In genomic region chr8:57319981-57320585, GRCm38 (mm10) we compare ENCODE assay signal across 12 mouse cellular contexts. TPM values are rescaled to one million over a fixed set of nuclear protein-coding genes. Genes with fewer than 3 reads are reported as not detected.
DNase-seq lines count a peak whose midpoint lies in the region; ATAC-seq and TF ChIP-seq lines count a peak whose summit lies in the region.
"Had no signal": no experiment of that assay in that cellular context is flagged by ENCODE, and none has a peak within 500 bp of the region (broad histone marks: within the 10 kb centered on the region; RNA-seq: fewer than 3 reads in every experiment).

No protein-coding gene starts in this region.

- no peak for TF ChIP-seq CTCF in liver, embryonic 14.5 days (IDR thresholded peaks at IDR 0.05; ENCODE audit: low read depth)

- H3K27me3 ChIP-seq in heart, embryonic 16.5 days (ENCODE audit: control insufficient read depth, insufficient read depth, low read length), result no peaks in the 10 kb centered on the region
- peaks cover 95% of the 10 kb centered on the region for H3K27me3 ChIP-seq in liver, embryonic 14.5 days (ENCODE audit: control insufficient read depth, insufficient read depth, low read length)

- no peak for TF ChIP-seq EP300 in liver, embryonic 14.5 days (IDR thresholded peaks at IDR 0.05; ENCODE audit: low read depth)

- H3K9me3 ChIP-seq in heart, embryonic 16.5 days (replicated peaks; ENCODE audit: control insufficient read depth, low read length), result no peaks in the 10 kb centered on the region
- H3K9me3 ChIP-seq in liver, embryonic 14.5 days (ENCODE audit: control insufficient read depth, low read length), result no peaks in the 10 kb centered on the region

- 3% methylated on average over 22 of the region's 22 CpGs for WGBS in heart, embryonic 16.5 days
- 4% methylated on average over 22 of the region's 22 CpGs for WGBS in liver, embryonic 14.5 days (ENCODE audit: insufficient replicate concordance)

- intact Hi-C loops in gastrocnemius, postnatal 14 days (cut with DNase I; ENCODE audit: low total_unique reads), result no loop called here

- H3K9ac ChIP-seq in heart, embryonic 16.5 days (ENCODE audit: low read length), result peak overlapping the region; percentile 83
- H3K9ac ChIP-seq in liver, embryonic 14.5 days (replicated peaks), result no peak overlapping the region

- H3K4me1 ChIP-seq in heart, embryonic 16.5 days (ENCODE audit: control insufficient read depth, insufficient read depth, low read length), result peaks cover 6% of the 10 kb centered on the region
- H3K4me1 ChIP-seq in liver, embryonic 14.5 days (replicated peaks; ENCODE audit: control insufficient read depth in 2 of 2, insufficient read depth in 2 of 2, low read length in 1 of 2), result no peaks in the 10 kb centered on the region

- 0 out of 2 replicates have a peak, but pooled peaks have one; percentile 15 for ATAC-seq in heart, embryonic 16.5 days (replicated peaks; ENCODE audit: extremely low read depth, insufficient read depth, low FRiP score)
- no peak for ATAC-seq in liver, embryonic 14.5 days (ENCODE audit: insufficient read depth)

- peak overlapping the region; percentile 95 for H3K27ac ChIP-seq in heart, embryonic 16.5 days (ENCODE audit: low read length)
- no peak overlapping the region for H3K27ac ChIP-seq in liver, embryonic 14.5 days
- H3K27ac ChIP-seq: layer of hippocampus, adult 2 months had no signal

- peak overlapping the region; percentile 75 for H3K4me3 ChIP-seq in heart, embryonic 16.5 days (ENCODE audit: low read length)
- H3K4me3 ChIP-seq in liver, embryonic 14.5 days (ENCODE audit: insufficient read depth in 1 of 2, low read depth in 2 of 2, low read length in 2 of 2), result peak overlapping the region; percentile 21 to 46
- H3K4me3 ChIP-seq: layer of hippocampus, adult 2 months had no signal

- H3K36me3 ChIP-seq in heart, embryonic 16.5 days (ENCODE audit: control insufficient read depth, insufficient read depth), result no peaks in the 10 kb centered on the region
- no peaks in the 10 kb centered on the region for H3K36me3 ChIP-seq in liver, embryonic 14.5 days (replicated peaks; ENCODE audit: control insufficient read depth, insufficient read depth, low read depth)

- peak overlapping the region; percentile 72 for H3K4me2 ChIP-seq in heart, embryonic 16.5 days (ENCODE audit: low read depth, low read length)
- H3K4me2 ChIP-seq in liver, embryonic 14.5 days (ENCODE audit: low read depth), result no peak overlapping the region

- peak; percentile 97 for DNase-seq in heart, adult 11 months
- DNase-seq in heart, adult 8-10 months (ENCODE audit: low spot score), result no peak
- peak; percentile 60 for DNase-seq in embryo, embryonic 10.5 days (ENCODE audit: low spot score)
- no peak for DNase-seq in liver, embryonic 14.5 days (ENCODE audit: low read depth in 3 of 3, low spot score in 3 of 3)
- no peak for DNase-seq in layer of hippocampus, postnatal 25 days (ENCODE audit: extremely low spot score in 1 of 2, low spot score in 1 of 2)
- no peak for DNase-seq in gastrocnemius, postnatal 14 days
- DNase-seq in ovary, postnatal 14 days (ENCODE audit: low spot score), result no peak
- DNase-seq: cerebellum, adult 18-20 months had no signal

RNA-seq across cellular contexts. Expression of gene Hand2, which starts 0.7 kb away (rescaled TPM):
- total RNA-seq in heart, adult 8-10 months (2022), result 10 to 100 TPM; 43.0 to 58.5 (median 52.6) TPM
- polyA plus RNA-seq in heart, embryonic 16.5 days (2015; fragmentation: Nextera tagmentation; extraction: Ambion mirVana), result 9.0 and 9.3 TPM in 2 replicates
- polyA plus RNA-seq in liver, embryonic 14.5 days (2012; rRNA removed), result 1.1 and 2.1 TPM in 2 replicates
- 0.44 and 0.48 TPM in 2 replicates for polyA plus RNA-seq in liver, embryonic 14.5 days (2014; fragmentation: Nextera tagmentation; extraction: Ambion mirVana)
- not detected for total RNA-seq in layer of hippocampus, postnatal 25 days (2021)
- under 1 TPM; 0.29 to 0.47 TPM for total RNA-seq in gastrocnemius, postnatal 14 days (2021)
- total RNA-seq: layer of hippocampus, adult 2 months; megakaryocyte-erythroid progenitor cell, adult 5-6 weeks had no signal
- polyA plus RNA-seq: C2C12 had no signal

Comparison
In these comparisons a context has a peak if more than half of its experiments do, and no peak if none do; other contexts are left out.
1. DNase-seq: peak in heart, adult 11 months (single experiment) and embryo, embryonic 10.5 days (single experiment); none in heart, adult 8-10 months (single experiment), liver, embryonic 14.5 days (0 of 3), layer of hippocampus, postnatal 25 days (0 of 2), gastrocnemius, postnatal 14 days (single experiment) and ovary, postnatal 14 days (single experiment).
2. RNA of gene Hand2, which starts 0.7 kb away (total RNA-seq): 43.0 to 58.5 TPM in heart, adult 8-10 months; 0.29 to 0.47 TPM in gastrocnemius, postnatal 14 days and not detected in layer of hippocampus, postnatal 25 days; every median in the first group is over 10 times any median in the second.